Mouse (Mus musculus) hindbrain, postnatal 0 days (tissue): ENCODE measurements at regions not wholly inside any gene's neighbourhood (a gene's known extent, or its start where the extent isn't known, plus 50 kb on each side); places are given as distances from the start of the nearest gene placed in this dataset.
A peak's percentile ranks its signal among the peaks of the same experiment; 100 is the strongest.

Experiments
- ATAC-seq: fragments of 200-750 bp; cut with Nextera tagmentation; 2 replicates; pipeline ENCODE4 v1.8.0; 2017; ENCODE audit warnings: mild to moderate bottlenecking, moderate TSS enrichment, moderate library complexity
- DNase-seq: peaks from one replicate; pipeline ENCODE4 v3.0.0-alpha.2; 2015; ENCODE audit warnings: low spot score
- H3K27ac ChIP-seq: fragments of 300-500 bp; sonication (generic); 2 replicates; pipeline ENCODE4 v1.5.1; 2014; ENCODE audit warnings: mild to moderate bottlenecking
- H3K27me3 ChIP-seq: fragments of 300-500 bp; sonication (generic); 2 replicates; pipeline ENCODE4 v1.6.1; 2014; ENCODE audit warnings: low read length, mixed read lengths; ENCODE audit not compliant: insufficient read depth
- H3K36me3 ChIP-seq: fragments of 300-500 bp; sonication (generic); 2 replicates; pipeline ENCODE4 v1.6.1; 2014; ENCODE audit warnings: low read length, mixed read lengths; ENCODE audit not compliant: insufficient read depth
- H3K4me1 ChIP-seq: fragments of 300-500 bp; sonication (generic); 2 replicates; pipeline ENCODE4 v1.6.1; 2014; ENCODE audit warnings: antibody characterized with exemption, low read length, mixed read lengths; ENCODE audit not compliant: insufficient read depth
- H3K4me2 ChIP-seq: fragments of 300-500 bp; sonication (generic); 2 replicates; pipeline ENCODE4 v1.6.1; 2014; ENCODE audit warnings: low read depth, mild to moderate bottlenecking, low read length, moderate library complexity, mixed read lengths
- H3K4me3 ChIP-seq: fragments of 300-500 bp; sonication (generic); 2 replicates; pipeline ENCODE4 v1.5.1; 2014; ENCODE audit warnings: low read length
- H3K9ac ChIP-seq: fragments of 300-500 bp; sonication (generic); replicated peaks from 2 replicates; pipeline ENCODE4 v1.6.1; 2014; ENCODE audit warnings: mild to moderate bottlenecking, low read length, moderate library complexity, mixed read lengths
- H3K9me3 ChIP-seq: fragments of 300-500 bp; sonication (generic); 2 replicates; pipeline ENCODE4 v1.6.1; 2016; ENCODE audit warnings: low read length, mixed read lengths
- CTCF ChIP-seq: IDR thresholded peaks from 2 replicates; pipeline ENCODE4 v1.5.1; 2016; ENCODE audit warnings: antibody characterized with exemption, control low read depth, low read depth
- WGBS: fragments of 180-500 bp; shearing (Covaris S2); extraction: QIAGEN DNeasy Blood & Tissue Kit; methylation state at CpG from one replicate; pipeline ENCODE4 v1.1.7; 2014; 5-methylcytosine and 5-hydroxymethylcytosine counted together

- DNase-seq, result peak; percentile 4
- Histone ChIP-seq H3K27me3 (no peaks in the 10 kb centered on the region), H3K4me3 (no peak overlapping the region), H3K4me2 (no peak overlapping the region), H3K27ac (no peak overlapping the region), H3K9me3 (no peaks in the 10 kb centered on the region), H3K9ac (no peak overlapping the region), H3K36me3 (no peaks in the 10 kb centered on the region), H3K4me1 (no peaks in the 10 kb centered on the region)
- ATAC-seq, result no peak
- TF ChIP-seq CTCF, result no peak
- WGBS, result 56% methylated on average over 1 of the region's 1 CpGs
Measured at GRCm38 (mm10) chr19:14035371-14035770, 122.0 kb downstream of the Olfr1505 start.

- no peaks in the 10 kb centered on the region for H3K9me3 ChIP-seq
- no peak overlapping the region for H3K4me3 ChIP-seq
- no peak for TF ChIP-seq CTCF
- H3K9ac ChIP-seq, result no peak overlapping the region
- ATAC-seq (no peak), DNase-seq (peak; percentile 3)
- H3K27ac ChIP-seq, result no peak overlapping the region
- 57% methylated on average over 1 of the region's 1 CpGs for WGBS
- no peak overlapping the region for H3K4me2 ChIP-seq
- H3K36me3 ChIP-seq, result no peaks in the 10 kb centered on the region
- H3K4me1 ChIP-seq, result no peaks in the 10 kb centered on the region
- H3K27me3 ChIP-seq, result no peaks in the 10 kb centered on the region
Measured at GRCm38 (mm10) chr19:14035785-14036184, 122.5 kb downstream of the Olfr1505 start.

DNA sequence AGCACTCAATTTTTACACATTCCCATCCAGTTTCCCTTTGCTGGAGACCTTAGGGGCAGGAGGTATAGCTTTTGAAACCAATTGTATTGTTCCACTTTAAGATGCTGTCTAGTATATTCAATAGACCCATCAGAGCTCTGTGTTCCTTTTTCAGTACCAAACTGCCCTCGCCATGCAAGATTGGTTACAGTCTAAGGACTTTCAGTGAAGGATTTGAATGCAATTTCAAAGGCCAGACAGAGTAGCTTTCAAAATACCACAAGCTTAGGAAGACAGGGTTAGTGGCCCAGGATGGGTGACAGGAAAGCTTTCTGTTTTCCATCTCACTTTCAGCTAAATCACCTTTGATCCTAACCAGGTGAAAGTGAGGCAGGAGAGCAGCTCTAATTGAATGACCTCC, 123.4 kb downstream of the Olfr1505 start:
- Histone ChIP-seq H3K9ac (no peak overlapping the region), H3K9me3 (no peaks in the 10 kb centered on the region), H3K36me3 (no peaks in the 10 kb centered on the region), H3K4me3 (no peak overlapping the region), H3K4me2 (no peak overlapping the region), H3K27ac (no peak overlapping the region), H3K4me1 (no peaks in the 10 kb centered on the region), H3K27me3 (no peaks in the 10 kb centered on the region)
- WGBS, result 39% methylated on average over 1 of the region's 1 CpGs
- TF ChIP-seq CTCF, result no peak
- DNase-seq (no peak), ATAC-seq (no peak)

DNA sequence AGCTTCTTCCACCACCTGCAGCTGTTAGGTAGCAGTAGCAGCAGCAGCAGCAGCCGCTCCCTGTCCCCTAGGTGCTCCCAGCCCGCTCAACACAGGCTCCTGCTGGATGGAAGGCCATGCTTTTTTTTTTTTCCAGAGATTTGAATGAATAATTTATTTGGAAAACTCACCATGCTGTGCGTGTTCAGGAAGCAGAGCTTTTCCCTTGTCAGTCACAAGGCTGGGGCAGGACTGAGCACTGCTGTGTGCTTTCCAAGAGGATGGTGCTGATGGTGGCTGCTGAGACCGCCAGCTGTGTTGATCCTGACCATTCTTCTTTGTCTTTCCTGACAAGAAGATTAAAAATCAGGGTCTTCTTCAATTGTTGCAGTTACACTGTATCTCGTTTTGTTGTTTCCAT, 129.4 kb downstream of the Olfr1505 start:
- Histone ChIP-seq H3K27ac (no peak overlapping the region), H3K4me2 (no peak overlapping the region), H3K27me3 (no peaks in the 10 kb centered on the region), H3K4me1 (no peaks in the 10 kb centered on the region), H3K36me3 (no peaks in the 10 kb centered on the region), H3K4me3 (no peak overlapping the region), H3K9ac (no peak overlapping the region), H3K9me3 (no peaks in the 10 kb centered on the region)
- TF ChIP-seq CTCF, result no peak
- ATAC-seq (no peak), DNase-seq (no peak)
- WGBS, result 34% methylated on average over 5 of the region's 5 CpGs

- 0 out of 2 replicates have a peak, but pooled peaks have one; percentile 18 for TF ChIP-seq CTCF
- Histone ChIP-seq H3K4me3 (no peak overlapping the region), H3K9ac (no peak overlapping the region), H3K36me3 (no peaks in the 10 kb centered on the region), H3K4me1 (no peaks in the 10 kb centered on the region), H3K27me3 (no peaks in the 10 kb centered on the region), H3K4me2 (no peak overlapping the region), H3K9me3 (no peaks in the 10 kb centered on the region), H3K27ac (no peak overlapping the region)
- WGBS, result 56% methylated on average over 2 of the region's 2 CpGs
- DNase-seq, result no peak
- ATAC-seq, result no peak
Measured at GRCm38 (mm10) chr19:14045456-14045855, 132.1 kb downstream of the Olfr1505 start.

GRCm38 (mm10) chr19:14052052-14052451, 138.7 kb downstream of the Olfr1505 start:
- no peak overlapping the region for H3K4me3 ChIP-seq
- H3K27me3 ChIP-seq, result no peaks in the 10 kb centered on the region
- no peaks in the 10 kb centered on the region for H3K4me1 ChIP-seq
- H3K36me3 ChIP-seq, result no peaks in the 10 kb centered on the region
- 70% methylated on average over 4 of the region's 4 CpGs for WGBS
- DNase-seq (peak; percentile 19), ATAC-seq (no peak)
- H3K27ac ChIP-seq, result no peak overlapping the region
- H3K9me3 ChIP-seq, result no peaks in the 10 kb centered on the region
- TF ChIP-seq CTCF, result no peak
- H3K9ac ChIP-seq, result no peak overlapping the region
- H3K4me2 ChIP-seq, result no peak overlapping the region

- H3K9ac ChIP-seq, result no peak overlapping the region
- no peak overlapping the region for H3K27ac ChIP-seq
- H3K36me3 ChIP-seq, result no peaks in the 10 kb centered on the region
- no peak overlapping the region for H3K4me3 ChIP-seq
- 16% methylated on average over 2 of the region's 2 CpGs for WGBS
- no peaks in the 10 kb centered on the region for H3K27me3 ChIP-seq
- H3K4me1 ChIP-seq, result no peaks in the 10 kb centered on the region
- ATAC-seq (no peak), DNase-seq (peak; percentile 17)
- H3K9me3 ChIP-seq, result no peaks in the 10 kb centered on the region
- H3K4me2 ChIP-seq, result no peak overlapping the region
- TF ChIP-seq CTCF, result peak; percentile 37
Measured at GRCm38 (mm10) chr19:14080538-14080937, 167.2 kb downstream of the Olfr1505 start.
